Mouse (Mus musculus) limb, embryonic 13.5 days (tissue): ENCODE data around the gene Atp5d. TPM values are rescaled to one million over a fixed set of nuclear protein-coding genes. Genes with fewer than 3 reads are reported as not detected.

Source experiments
- ATAC-seq: fragments of 200-750 bp; cut with Nextera tagmentation; 2 replicates; pipeline ENCODE4 v1.8.0; 2017; ENCODE audit warnings: low read depth, moderate number of reproducible peaks, moderate TSS enrichment; ENCODE audit not compliant: low FRiP score
- H3K27ac ChIP-seq: fragments of 300-500 bp; sonication (generic); 2 replicates; pipeline ENCODE4 v1.5.1; 2015; ENCODE audit warnings: inconsistent platforms, mild to moderate bottlenecking, moderate library complexity
- H3K27me3 ChIP-seq: fragments of 300-500 bp; sonication (generic); 2 replicates; pipeline ENCODE4 v1.6.1; 2015; ENCODE audit warnings: mild to moderate bottlenecking, inconsistent platforms
- H3K36me3 ChIP-seq: fragments of 300-500 bp; sonication (generic); 2 replicates; pipeline ENCODE4 v1.6.1; 2015; ENCODE audit warnings: inconsistent platforms, mild to moderate bottlenecking, moderate library complexity
- H3K4me1 ChIP-seq: fragments of 300-500 bp; sonication (generic); 2 replicates; pipeline ENCODE4 v1.6.1; 2015; ENCODE audit warnings: inconsistent platforms
- H3K4me2 ChIP-seq: fragments of 300-500 bp; sonication (generic); replicated peaks from 2 replicates; pipeline ENCODE4 v1.6.1; 2015; ENCODE audit warnings: inconsistent platforms, mild to moderate bottlenecking, moderate library complexity
- H3K4me3 ChIP-seq: fragments of 300-500 bp; sonication (generic); 2 replicates; pipeline ENCODE4 v1.5.1; 2015; ENCODE audit warnings: moderate library complexity, mild to moderate bottlenecking, inconsistent platforms
- H3K9ac ChIP-seq: fragments of 300-500 bp; sonication (generic); 2 replicates; pipeline ENCODE4 v1.6.1; 2015; ENCODE audit warnings: mild to moderate bottlenecking, inconsistent platforms
- H3K9me3 ChIP-seq: fragments of 300-500 bp; sonication (generic); 2 replicates; pipeline ENCODE4 v1.6.1; 2016; ENCODE audit warnings: inconsistent platforms
- WGBS: fragments of 180-500 bp; shearing (Covaris S2); methylation state at CpG from one replicate; pipeline ENCODE4 v1.1.7; 2015; 5-methylcytosine and 5-hydroxymethylcytosine counted together
- polyA plus RNA-seq: library from polyadenylated mRNA; unstranded; fragments of >200 nt; fragmentation: Nextera tagmentation; extraction: Ambion mirVana; gene quantifications from 2 replicates; pipeline ENCODE4 v1.2.1, GENCODE M21; 2015

The Atp5d gene
- polyA plus RNA-seq, 1 experiment from 2014 or later: 456 TPM

DNA sequence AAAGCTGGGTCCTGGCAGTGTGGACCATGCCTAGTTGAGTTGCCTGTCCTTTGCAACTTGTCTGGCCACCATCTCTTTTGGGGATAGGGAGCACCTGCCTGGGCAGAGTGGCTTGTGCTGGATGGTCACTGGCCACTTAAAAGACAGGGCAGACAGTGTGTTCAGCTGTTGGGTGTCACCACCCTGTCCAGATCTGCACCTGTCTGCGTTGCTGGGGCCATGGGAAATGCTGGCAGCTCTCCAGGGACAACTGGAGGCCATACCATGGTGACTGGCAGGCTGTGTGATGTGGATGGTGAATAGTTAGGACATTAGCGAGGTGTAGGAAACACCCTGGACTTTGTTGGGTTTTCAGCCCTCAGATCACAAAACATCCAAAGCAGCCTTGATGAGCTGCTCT, 18.3 kb upstream of the Atp5d start:
- WGBS: 83% methylated on average over 2 of the region's 2 CpGs

GRCm38 (mm10) chr10:80121639-80122038, 16.8 kb upstream of the Atp5d start:
- no peak overlapping the region for H3K4me2 ChIP-seq

More for the DNA sequence above, 18.3 kb upstream of the Atp5d start:
- Histone ChIP-seq H3K9me3 (no peaks in the 10 kb centered on the region; the same call in 1 of the 2 replicates), H3K27ac (no peak overlapping the region), H3K4me2 (no peak overlapping the region), H3K27me3 (no peaks in the 10 kb centered on the region), H3K4me1 (peaks cover 33% of the 10 kb centered on the region), H3K4me3 (no peak overlapping the region), H3K36me3 (peaks cover 67% of the 10 kb centered on the region), H3K9ac (peak overlapping the region; percentile 43; the same call in 1 of the 2 replicates)
- ATAC-seq: no peak

DNA sequence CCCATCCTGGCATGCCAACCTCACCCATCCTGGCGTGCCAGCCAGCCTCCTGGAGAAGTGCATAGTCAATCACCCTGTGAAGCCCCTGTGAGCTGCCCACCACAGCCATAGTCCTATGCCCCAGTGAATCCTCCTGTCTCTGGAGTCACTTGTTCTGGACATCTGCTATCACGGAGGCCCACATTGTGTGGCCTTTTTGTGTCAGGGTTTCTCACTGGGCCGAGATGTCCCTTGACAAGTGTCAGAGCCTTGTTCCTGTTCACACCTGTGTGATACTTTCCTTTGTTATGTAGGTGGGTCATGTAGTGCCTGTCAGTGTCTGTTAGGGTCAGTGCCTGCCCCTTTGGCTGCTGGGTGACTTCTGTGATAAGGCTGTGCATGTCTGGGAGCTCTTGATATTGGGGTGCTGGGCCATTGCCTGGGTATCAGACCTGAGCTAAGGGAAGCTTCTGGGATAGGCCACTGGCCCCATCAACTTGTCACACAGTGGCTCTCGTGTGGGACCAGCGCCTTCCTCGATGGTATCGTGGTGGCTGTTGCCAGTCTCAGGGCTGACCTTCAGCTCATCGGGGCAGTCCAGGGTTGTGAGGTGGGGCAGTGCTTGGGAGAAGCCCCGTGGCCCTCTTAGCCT, 14.4 kb upstream of the Atp5d start:
- Histone ChIP-seq H3K9ac (no peak overlapping the region), H3K4me1 (peaks cover 10% of the 10 kb centered on the region), H3K9me3 (no peaks in the 10 kb centered on the region; the same call in 1 of the 2 replicates), H3K27ac (no peak overlapping the region), H3K27me3 (no peaks in the 10 kb centered on the region), H3K36me3 (peaks cover 94% of the 10 kb centered on the region), H3K4me3 (no peak overlapping the region), H3K4me2 (no peak overlapping the region)
- 87% methylated on average over 9 of the region's 9 CpGs for WGBS
- ATAC-seq: no peak

More at GRCm38 (mm10) chr10:80121639-80122038, 16.8 kb upstream of the Atp5d start:
- Histone ChIP-seq H3K27me3 (no peaks in the 10 kb centered on the region), H3K9me3 (no peaks in the 10 kb centered on the region; the same call in 1 of the 2 replicates), H3K4me1 (peaks cover 33% of the 10 kb centered on the region), H3K27ac (no peak overlapping the region), H3K36me3 (peaks cover 82% of the 10 kb centered on the region), H3K9ac (no peak overlapping the region), H3K4me3 (no peak overlapping the region)
- no peak for ATAC-seq
- 92% methylated on average over 2 of the region's 2 CpGs for WGBS

DNA sequence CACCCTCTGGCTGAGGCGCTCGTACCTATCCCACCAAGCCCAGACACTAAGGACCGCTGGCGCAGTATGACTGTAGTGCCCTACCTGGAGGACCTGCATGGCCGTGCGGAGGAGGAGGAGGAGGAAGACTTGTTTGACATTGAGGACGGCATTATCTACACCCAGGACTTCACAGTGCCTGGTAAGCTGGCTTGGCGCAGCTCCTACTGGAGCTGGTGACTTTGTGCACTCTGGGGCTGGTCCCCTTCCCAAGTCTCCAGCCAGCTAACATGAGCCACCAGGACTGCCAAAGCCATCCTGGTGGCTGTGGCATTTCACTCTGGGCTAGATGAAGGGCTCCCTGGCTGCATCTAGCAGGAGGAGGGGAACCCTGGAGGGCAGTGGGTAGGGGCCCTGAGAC, 10.5 kb upstream of the Atp5d start:
- no peak overlapping the region for H3K4me3 ChIP-seq
- H3K4me2 ChIP-seq: no peak overlapping the region
- peaks cover 15% of the 10 kb centered on the region for H3K4me1 ChIP-seq
- 92% methylated on average over 8 of the region's 8 CpGs for WGBS
- no peaks in the 10 kb centered on the region for H3K9me3 ChIP-seq
- peaks cover 96% of the 10 kb centered on the region for H3K36me3 ChIP-seq
- H3K27ac ChIP-seq: no peak overlapping the region
- ATAC-seq: no peak
- no peak overlapping the region for H3K9ac ChIP-seq
- peaks cover 12% of the 10 kb centered on the region for H3K27me3 ChIP-seq

DNA sequence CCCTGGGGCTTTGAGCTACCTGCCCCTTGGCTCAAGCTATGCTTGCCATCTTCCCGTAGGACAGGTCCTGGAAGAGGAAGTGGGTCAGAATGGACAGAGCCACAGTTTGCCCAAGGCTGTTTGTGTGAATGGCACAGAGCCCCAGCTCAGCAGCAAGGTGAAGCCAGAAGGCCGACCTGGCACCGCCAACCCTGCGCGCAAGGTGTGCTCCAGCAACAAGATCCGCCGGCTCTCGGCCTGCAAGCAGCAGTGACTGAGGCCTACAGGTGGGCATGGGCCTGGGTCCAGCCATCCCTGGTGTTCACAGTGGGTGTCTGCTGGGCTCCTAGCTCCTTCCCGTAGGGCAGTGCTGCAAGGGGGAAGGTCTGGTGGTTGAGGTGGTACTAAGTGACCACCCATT, 8.6 kb upstream of the Atp5d start:
- no peak overlapping the region; the same call in 1 of the 2 replicates for H3K9ac ChIP-seq
- no peak overlapping the region for H3K27ac ChIP-seq
- peaks cover 18% of the 10 kb centered on the region for H3K4me1 ChIP-seq
- 90% methylated on average over 9 of the region's 9 CpGs for WGBS
- H3K9me3 ChIP-seq: no peaks in the 10 kb centered on the region
- no peak for ATAC-seq
- peaks cover 98% of the 10 kb centered on the region for H3K36me3 ChIP-seq
- H3K4me2 ChIP-seq: no peak overlapping the region
- no peak overlapping the region for H3K4me3 ChIP-seq
- peaks cover 14% of the 10 kb centered on the region for H3K27me3 ChIP-seq

- Histone ChIP-seq H3K27ac (no peak overlapping the region), H3K36me3 (peaks cover 98% of the 10 kb centered on the region), H3K9ac (peak overlapping the region; percentile 8; the same call in 1 of the 2 replicates), H3K4me1 (peaks cover 18% of the 10 kb centered on the region), H3K27me3 (peaks cover 21% of the 10 kb centered on the region), H3K4me2 (0 out of 2 replicates have a peak overlapping the region, but pooled peaks have one; percentile 56), H3K4me3 (no peak overlapping the region), H3K9me3 (no peaks in the 10 kb centered on the region)
- 82% methylated on average over 18 of the region's 18 CpGs for WGBS
- ATAC-seq: no peak
Measured at GRCm38 (mm10) chr10:80130403-80131031, 7.9 kb upstream of the Atp5d start.

GRCm38 (mm10) chr10:80131316-80131951, 7.0 kb upstream of the Atp5d start:
- peak; percentile 52; the same call in 1 of the 2 replicates for ATAC-seq
- Histone ChIP-seq H3K9ac (peak overlapping the region; percentile 48; the same call in 1 of the 2 replicates), H3K4me3 (peak overlapping the region; percentile 28), H3K27me3 (peaks cover 30% of the 10 kb centered on the region), H3K4me2 (peak overlapping the region; percentile 56), H3K4me1 (peaks cover 22% of the 10 kb centered on the region), H3K27ac (no peak overlapping the region; the same call in 1 of the 2 replicates), H3K36me3 (peaks cover 95% of the 10 kb centered on the region), H3K9me3 (0 out of 2 replicates have a peak, but pooled peaks cover 5% of the 10 kb centered on the region)
- 14% methylated on average over 55 of the region's 55 CpGs for WGBS

- no peak overlapping the region for H3K27ac ChIP-seq
- H3K27me3 ChIP-seq: peaks cover 35% of the 10 kb centered on the region
- H3K4me2 ChIP-seq: peak overlapping the region; percentile 56
- H3K9ac ChIP-seq: peak overlapping the region; percentile 48; the same call in 1 of the 2 replicates
- peaks cover 90% of the 10 kb centered on the region for H3K36me3 ChIP-seq
- no peak for ATAC-seq
- H3K4me1 ChIP-seq: peaks cover 27% of the 10 kb centered on the region
- H3K4me3 ChIP-seq: peak overlapping the region; percentile 28
- WGBS: 40% methylated on average over 27 of the region's 27 CpGs
- H3K9me3 ChIP-seq: 0 out of 2 replicates have a peak, but pooled peaks cover 5% of the 10 kb centered on the region
Measured at GRCm38 (mm10) chr10:80131952-80132350, 6.5 kb upstream of the Atp5d start.

DNA sequence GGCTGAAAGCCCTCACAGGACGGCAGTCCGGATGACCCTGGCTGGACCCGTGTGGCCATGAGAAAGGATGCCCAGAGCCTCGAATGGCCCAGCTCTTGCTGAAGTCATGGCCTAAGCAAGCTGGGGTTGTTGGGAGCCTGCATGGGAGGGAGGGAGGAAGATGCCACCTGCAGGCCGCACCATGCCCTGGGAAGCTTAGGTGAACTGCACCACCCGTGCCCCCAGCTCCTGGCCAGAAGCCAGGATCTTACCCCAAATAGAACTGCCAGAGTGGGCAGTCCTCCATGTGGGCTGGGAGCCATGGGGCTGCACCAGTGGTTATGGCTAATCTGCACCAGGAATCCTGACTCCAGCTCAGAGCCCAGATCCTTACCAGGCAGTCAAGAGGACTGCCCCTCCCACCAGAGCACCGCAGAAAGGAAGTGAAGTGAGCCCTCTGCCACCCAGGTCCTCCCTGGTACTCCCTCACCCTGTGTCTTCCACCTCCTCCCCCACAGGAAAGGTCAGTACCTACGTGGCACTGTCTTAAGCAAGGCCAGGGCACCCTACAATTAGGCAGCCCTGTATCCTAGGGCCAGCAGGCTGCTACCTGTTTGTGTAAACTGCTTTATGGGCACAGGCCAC, 5.1 kb upstream of the Atp5d start:
- H3K4me1 ChIP-seq: peaks cover 41% of the 10 kb centered on the region
- H3K27me3 ChIP-seq: peaks cover 48% of the 10 kb centered on the region
- H3K9me3 ChIP-seq: 0 out of 2 replicates have a peak, but pooled peaks cover 5% of the 10 kb centered on the region
- no peak overlapping the region for H3K4me2 ChIP-seq
- no peak for ATAC-seq
- no peak overlapping the region for H3K4me3 ChIP-seq
- WGBS: 79% methylated on average over 8 of the region's 8 CpGs
- H3K36me3 ChIP-seq: peaks cover 76% of the 10 kb centered on the region
- H3K9ac ChIP-seq: no peak overlapping the region
- H3K27ac ChIP-seq: no peak overlapping the region

- Histone ChIP-seq H3K4me1 (peaks cover 48% of the 10 kb centered on the region), H3K36me3 (peaks cover 66% of the 10 kb centered on the region), H3K27ac (no peak overlapping the region), H3K27me3 (peaks cover 53% of the 10 kb centered on the region), H3K4me2 (no peak overlapping the region), H3K4me3 (no peak overlapping the region), H3K9ac (no peak overlapping the region), H3K9me3 (0 out of 2 replicates have a peak, but pooled peaks cover 5% of the 10 kb centered on the region)
- WGBS: 86% methylated on average over 9 of the region's 9 CpGs
- no peak for ATAC-seq
Measured at GRCm38 (mm10) chr10:80134421-80134820, 4.0 kb upstream of the Atp5d start.

GRCm38 (mm10) chr10:80135161-80135560, 3.3 kb upstream of the Atp5d start:
- Histone ChIP-seq H3K4me3 (no peak overlapping the region), H3K4me2 (no peak overlapping the region), H3K36me3 (peaks cover 58% of the 10 kb centered on the region), H3K4me1 (peaks cover 51% of the 10 kb centered on the region), H3K9me3 (0 out of 2 replicates have a peak, but pooled peaks cover 5% of the 10 kb centered on the region), H3K27me3 (peaks cover 58% of the 10 kb centered on the region), H3K9ac (no peak overlapping the region; the same call in 1 of the 2 replicates), H3K27ac (no peak overlapping the region)
- no peak for ATAC-seq
- 81% methylated on average over 10 of the region's 10 CpGs for WGBS
